Mouse (Mus musculus) cerebellum, adult 8-10 months (tissue): ENCODE data around the gene Phf23.

Experiments
- DNase-seq: peaks from one replicate; pipeline ENCODE4 v3.0.0; 2022

Phf23 gene

GRCm38 (mm10) chr11:70026689-70027088, 31.1 kb downstream of the Phf23 start:
- no peak for DNase-seq

- DNase-seq, result no peak
These were observed 31.8 kb downstream of the Phf23 start for GRCm38 (mm10) chr11:70027397-70027796.

DNA sequence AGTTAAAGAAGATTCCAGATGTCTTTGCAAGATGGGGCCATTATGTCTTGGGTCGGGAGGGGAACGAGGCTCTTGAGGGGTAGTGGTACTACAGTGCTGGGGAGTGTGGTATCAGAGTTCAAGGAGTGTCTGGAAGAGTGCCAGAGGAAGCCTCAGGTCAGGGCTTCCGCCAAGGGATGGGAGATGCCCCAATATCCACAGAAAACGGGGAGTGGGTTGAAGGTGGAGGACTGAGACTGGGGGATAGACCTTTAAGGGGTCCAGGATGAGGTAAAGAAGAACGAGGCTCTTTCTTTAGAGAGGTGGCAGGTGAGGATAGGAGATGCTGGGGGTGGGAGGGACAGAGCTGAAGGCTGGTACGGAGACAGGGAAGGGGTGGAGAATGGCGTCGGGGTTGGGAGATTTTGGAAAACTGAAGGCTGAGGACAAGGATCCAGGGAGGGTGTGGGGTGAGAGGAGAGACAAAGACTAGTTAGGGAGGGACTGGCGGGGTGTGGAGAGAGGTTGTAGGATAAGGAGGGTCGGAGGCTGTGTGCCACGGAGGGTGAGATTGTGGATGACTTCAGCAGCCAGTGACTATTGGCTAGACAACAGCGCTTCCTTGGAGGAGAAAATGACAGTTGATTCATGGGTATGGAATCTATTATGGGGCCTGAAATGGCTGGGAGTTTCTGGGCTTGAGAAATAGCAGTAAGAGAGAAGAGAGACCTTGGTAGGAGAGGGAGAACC, 33.0 kb downstream of the Phf23 start:
- no peak for DNase-seq

GRCm38 (mm10) chr11:70029130-70029801, 33.7 kb downstream of the Phf23 start:
- no peak for DNase-seq

DNA sequence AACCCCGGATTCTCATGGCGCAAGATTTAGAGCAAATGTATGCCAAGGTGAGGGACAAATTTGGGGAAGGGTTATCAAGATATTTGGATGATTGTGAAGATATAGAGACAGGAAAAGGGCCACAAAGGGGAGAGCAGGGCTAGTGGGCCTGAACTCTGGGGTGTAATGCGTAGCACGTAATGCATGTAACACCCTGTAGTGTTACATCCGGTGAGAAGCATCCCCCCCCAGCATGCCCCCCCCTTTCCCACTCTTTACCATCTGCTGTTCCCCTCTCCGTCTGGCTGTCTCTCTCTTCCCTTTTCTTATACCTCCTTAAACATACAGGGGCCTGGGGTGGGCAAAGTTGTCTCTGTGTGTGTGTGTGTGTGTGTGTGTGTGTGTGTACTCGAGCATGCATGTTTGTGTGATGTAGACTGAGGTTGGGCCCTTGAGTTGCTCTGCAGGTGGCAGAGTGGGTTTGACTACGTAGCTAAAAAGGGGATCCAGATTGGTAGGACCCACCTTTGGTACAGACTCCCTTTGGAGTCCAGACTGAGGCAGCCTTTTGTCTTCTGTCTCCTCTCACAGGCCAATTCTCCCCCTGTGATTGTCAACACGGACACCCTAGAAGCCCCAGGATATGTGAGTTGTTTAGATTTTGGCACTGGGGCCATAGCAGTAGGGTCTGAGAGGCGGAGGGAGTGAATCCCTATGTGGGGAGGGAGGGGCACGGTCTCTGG, 34.4 kb downstream of the Phf23 start:
- DNase-seq, result no peak

- no peak for DNase-seq
These were observed 35.2 kb downstream of the Phf23 start for GRCm38 (mm10) chr11:70030651-70031320.

GRCm38 (mm10) chr11:70031321-70031670, 35.7 kb downstream of the Phf23 start:
- no peak for DNase-seq

- no peak for DNase-seq
These were observed 42.6 kb downstream of the Phf23 start for GRCm38 (mm10) chr11:70038174-70038573.

GRCm38 (mm10) chr11:70039631-70040030, 44.1 kb downstream of the Phf23 start:
- no peak for DNase-seq

- DNase-seq, result no peak
These were observed 44.6 kb downstream of the Phf23 start for GRCm38 (mm10) chr11:70040184-70040583.

- no peak for DNase-seq
These were observed 46.9 kb downstream of the Phf23 start for GRCm38 (mm10) chr11:70042309-70043085.

- no peak for DNase-seq
These were observed 48.1 kb downstream of the Phf23 start for GRCm38 (mm10) chr11:70043665-70044064.

- no peak for DNase-seq
These were observed 49.9 kb downstream of the Phf23 start for GRCm38 (mm10) chr11:70045435-70045834.

GRCm38 (mm10) chr11:70049366-70049765, 53.8 kb downstream of the Phf23 start:
- DNase-seq, result no peak
